Mouse (Mus musculus) brain, embryonic 14.5 days (tissue): Measurements from ENCODE around the gene Pmepa1.

Experiments
- CTCF ChIP-seq: fragments of 200-500 bp; IDR thresholded peaks from 2 replicates; pipeline ENCODE4 v1.5.1; 2012; ENCODE audit warnings: inconsistent platforms, mild to moderate bottlenecking, moderate library complexity, borderline replicate concordance; ENCODE audit not compliant: insufficient read depth, insufficient read length; ENCODE audit errors: extremely low read depth
- POLR2A ChIP-seq: fragments of 200-500 bp; IDR thresholded peaks from 2 replicates; pipeline ENCODE4 v1.6.1; 2012; ENCODE audit warnings: mild to moderate bottlenecking, inconsistent platforms, borderline replicate concordance; ENCODE audit not compliant: poor library complexity, insufficient read depth, insufficient read length, severe bottlenecking; ENCODE audit errors: extremely low read depth

DNA sequence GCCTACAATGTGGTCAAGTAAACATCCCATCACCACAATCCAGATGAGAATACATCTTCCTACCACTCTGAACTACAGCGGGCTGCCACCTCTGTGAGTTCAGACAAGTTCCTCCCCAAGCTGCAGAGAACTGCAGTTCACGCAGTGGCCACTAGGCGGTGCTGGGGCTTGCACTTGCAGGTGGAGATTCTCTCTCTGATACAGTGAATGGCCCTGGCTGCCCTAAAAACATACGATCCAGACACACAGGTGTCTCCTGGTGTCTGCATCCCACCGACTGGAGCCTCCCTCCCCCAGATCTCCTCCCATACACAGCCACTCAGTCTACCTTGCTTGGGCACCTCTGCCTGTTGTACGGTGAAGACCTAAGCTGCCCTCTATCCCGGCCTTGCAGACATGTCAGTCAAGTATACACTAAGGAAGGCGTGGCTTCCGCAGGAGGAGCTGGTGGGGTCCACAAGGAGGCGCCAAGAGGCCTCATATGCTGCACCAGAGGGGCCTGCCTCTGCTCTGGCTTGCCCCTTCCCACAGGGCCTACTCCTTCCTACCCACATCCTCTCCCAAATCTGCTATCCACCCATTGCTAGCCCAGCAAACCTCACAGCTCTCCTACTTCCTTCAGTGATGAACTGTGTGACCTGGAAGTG is 46.6 kb downstream of the Pmepa1 start:
- TF ChIP-seq CTCF (peak; percentile 99), POLR2A (no peak)
